Mouse (Mus musculus) R1 (cell line): Measurements from ENCODE around the gene Gkap1.
A peak's percentile ranks its signal among the peaks of the same experiment; 100 is the strongest.

Experiments
- DNase-seq: peaks from one replicate; pipeline ENCODE4 v3.0.0-alpha.2; 2018; ENCODE audit warnings: low read depth, low spot score

Gene Gkap1

DNA sequence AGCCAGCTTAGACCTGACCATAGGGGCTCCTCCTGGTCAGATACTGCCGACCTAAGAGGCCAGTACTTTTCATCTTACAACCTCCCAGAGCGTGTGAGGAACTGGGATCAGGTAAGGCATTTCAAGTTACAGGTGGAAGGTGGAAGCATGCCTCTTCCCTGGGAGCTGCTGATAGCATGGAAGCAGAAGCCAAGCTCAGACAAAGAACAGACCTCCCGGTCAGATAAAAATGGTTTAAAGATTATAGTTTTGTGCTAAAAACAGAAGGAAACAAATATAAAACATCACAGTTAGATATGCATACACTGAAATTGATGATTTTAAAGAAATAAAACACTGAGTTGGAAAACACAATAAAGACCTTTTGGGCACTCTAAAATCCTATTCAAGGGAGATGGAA is 8.6 kb downstream of the Gkap1 start:
- no peak for DNase-seq

DNA sequence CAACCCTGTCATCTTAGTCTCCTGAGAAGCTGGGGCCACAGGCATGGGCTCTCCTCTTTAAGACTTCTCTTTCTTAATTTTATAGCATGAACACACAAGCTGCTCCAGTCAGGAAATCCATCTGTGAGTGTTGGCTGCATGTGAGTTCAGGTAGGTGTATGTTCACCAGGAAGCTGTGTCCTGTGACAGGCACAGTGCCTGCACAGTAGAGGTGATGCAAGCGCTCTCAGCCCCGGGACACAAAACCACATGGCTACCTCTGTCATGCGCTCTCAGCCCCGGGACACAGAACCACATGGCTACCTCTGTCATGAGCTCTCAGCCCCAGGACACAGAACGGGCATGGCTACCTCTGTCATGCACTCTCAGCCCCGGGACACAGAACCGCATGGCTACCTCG is 12.0 kb downstream of the Gkap1 start:
- DNase-seq: no peak

DNA sequence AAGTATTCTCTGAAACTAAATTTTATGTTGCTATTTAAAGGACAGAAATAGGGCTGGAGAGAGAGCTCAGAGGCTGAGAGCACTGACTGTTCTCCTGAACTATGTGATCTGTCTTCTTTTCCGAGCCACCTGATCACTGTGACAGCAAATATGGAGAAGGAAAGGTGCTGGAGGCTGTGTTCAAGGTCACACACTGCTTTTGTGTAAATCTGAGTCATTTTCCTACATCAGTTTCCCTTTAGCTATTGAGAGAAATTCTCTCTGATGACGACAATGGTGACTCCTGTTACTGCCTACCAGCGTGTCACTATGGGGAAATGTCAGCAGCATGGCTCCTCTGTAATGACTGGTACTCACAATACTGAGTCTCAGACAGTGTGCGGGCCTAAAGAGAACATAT is 13.8 kb downstream of the Gkap1 start:
- no peak for DNase-seq

DNA sequence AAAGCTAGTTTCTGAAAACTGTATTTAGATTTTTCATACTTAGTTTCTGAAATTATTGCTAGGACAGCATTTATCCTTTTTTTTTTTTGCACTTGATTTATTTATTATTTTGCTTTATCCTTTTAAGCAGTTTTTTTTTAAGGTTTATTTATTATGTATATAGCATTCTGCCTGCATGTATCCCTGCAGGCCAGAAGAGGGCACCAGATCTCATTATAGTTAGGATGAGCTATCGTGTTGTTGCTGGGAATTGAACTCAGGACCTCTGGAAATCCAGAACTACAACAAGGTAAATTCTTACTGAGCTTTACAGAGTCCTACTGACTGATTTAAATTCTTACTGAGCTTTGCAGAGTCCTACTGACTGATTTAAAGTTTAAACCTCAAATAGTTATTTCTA is 22.2 kb downstream of the Gkap1 start:
- peak; percentile 41 for DNase-seq

DNA sequence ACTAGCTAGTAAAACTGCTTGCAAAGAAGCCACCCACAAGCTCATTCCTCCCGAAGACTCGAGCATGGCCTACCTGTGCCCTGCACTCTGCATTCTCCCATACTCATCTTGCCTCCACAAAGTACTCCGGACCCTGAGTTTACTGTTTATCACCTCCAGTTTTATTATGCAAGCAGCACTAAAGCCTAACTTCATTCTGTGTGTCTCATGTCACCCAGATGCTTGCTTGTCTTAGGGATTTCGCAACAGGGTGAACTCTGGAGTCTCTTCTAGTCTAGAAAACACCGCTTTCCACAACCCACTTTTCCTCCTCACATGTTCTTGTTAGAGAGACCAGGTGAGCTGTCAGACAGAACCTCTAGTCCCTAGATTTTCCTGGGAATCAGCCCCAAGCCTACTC is 26.5 kb downstream of the Gkap1 start:
- DNase-seq: no peak

DNA sequence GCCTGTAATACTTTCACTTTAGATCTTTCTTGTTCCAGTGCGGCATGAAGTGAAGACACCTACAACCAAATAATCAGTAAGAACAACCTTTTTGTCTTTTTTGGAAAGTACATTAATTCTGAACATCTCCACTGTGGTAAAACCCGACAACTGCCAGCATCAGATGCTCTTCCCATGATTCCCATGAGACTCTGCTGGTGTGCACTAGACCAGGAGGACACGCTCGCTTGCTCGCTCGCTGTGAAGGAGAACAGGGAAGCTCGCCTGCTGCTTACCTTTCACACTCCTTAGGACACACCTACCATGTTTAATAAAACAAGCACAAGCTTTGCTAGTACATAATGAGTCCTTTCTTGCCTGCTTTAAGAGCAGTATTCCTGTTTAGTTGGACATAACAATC is 39.0 kb downstream of the Gkap1 start:
- no peak for DNase-seq

DNA sequence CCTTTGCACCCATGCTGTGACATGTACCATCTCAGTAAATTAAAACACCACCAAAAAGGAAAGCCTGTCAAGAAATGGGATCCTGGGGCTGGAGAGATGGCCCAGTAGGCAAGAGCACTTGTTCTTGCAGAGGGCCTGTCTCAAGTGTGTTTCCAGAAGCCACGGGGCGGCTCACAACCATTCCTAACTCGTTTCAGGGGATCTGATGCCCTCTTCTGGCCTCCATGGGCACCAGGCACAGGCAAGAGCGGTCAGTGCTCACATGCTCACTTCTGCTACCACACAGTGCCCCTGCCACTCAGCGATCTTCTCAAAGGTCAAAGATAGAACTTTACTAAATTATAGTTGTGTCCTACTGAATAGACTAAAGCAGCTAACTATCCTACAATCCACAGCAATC is 42.9 kb downstream of the Gkap1 start:
- DNase-seq: peak; percentile 39

DNA sequence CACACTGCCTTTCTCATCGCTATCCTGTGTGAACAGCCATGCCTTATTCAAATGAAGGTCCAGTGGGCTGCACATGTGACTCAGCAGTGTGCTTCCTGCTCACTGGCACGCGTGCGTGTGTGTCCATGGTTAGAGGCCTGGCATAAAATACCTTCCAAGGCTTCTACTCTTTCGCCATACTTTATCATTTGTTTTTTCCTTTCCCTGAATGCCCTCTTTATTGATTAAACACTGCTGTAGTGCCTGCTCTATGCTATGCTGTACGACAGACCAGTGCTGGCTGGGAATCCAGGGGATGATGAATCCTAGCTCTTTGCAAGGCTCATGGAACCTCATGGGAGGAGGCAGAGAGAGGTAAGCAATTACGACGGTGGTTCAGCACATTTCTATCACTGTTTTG is 43.4 kb downstream of the Gkap1 start:
- DNase-seq: no peak

DNA sequence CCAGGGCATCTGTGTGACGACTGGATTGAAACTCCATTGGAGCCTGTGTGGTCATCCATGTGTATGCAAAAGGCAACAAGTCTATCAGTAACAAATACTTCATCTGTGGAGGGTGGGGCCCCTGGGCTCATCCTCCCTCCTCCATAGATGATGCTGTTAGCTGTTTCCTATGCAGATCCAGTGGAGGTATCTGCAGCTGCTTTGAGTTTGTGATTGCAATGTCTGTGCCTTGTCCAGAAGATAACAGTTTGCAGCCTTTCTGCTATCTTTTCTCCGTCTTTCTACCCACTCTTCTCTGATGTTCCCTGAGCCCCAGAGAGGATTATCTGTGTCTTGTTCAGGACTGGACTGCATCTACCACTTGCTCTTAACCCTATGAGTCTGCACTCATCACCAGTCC is 46.9 kb downstream of the Gkap1 start:
- DNase-seq: no peak

DNA sequence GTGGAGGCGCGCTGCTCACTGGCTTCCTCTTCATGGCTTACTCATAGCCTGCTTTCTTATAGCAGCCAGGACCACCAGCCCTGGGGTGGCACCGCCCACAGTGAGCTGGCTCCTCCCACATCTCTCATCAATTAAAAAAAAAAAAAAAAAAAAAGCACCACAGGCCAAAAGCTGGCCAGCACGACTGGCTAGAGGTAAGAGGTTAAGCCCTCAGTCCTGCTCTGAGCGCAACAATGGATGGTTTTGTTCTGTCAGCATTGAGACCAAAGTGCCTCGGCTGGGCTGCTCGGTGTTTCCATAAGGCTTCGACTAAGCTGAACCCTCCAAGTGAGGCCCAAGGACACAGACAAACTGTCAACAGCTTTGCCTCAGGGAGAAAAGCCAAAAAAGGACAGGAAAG is 49.8 kb downstream of the Gkap1 start:
- DNase-seq: peak; percentile 32

DNA sequence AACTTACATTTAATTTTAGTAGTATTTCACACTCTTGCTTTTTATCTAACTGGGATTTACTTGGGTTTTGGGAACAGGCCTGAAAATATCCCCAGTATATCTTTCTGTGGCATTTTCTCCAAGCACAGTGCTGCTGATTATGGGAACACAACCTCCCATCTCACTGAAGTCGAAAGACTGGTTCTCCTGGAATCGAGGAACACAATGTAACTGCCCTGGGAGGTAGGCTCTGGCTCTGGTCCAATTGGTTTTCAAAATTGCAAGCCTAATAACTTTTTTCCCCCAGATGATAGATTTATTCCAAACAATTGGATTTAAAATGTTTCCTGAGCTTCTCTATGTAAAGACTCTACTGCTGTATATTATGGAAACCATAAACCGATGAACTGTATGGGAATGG is 55.3 kb downstream of the Gkap1 start:
- no peak for DNase-seq

DNA sequence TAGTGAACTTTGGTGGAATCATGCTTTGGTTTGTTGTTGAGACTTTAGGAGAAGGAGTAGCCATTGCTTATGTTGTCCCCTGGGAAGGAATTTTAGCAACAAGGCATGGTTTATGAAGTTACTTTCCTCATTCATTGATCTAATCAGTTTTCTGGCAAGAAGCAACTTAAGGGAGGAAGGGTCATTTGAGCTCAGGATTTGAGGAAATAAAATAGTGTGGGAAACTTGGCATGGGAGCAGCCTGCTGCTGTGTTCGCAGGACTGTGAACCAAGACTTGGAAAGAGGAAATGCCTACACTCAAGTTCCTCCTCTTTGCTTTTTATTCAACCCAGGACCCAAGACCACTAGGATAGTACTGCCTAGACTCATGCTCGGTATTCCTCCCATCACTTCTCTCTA is 58.0 kb downstream of the Gkap1 start:
- DNase-seq: no peak

DNA sequence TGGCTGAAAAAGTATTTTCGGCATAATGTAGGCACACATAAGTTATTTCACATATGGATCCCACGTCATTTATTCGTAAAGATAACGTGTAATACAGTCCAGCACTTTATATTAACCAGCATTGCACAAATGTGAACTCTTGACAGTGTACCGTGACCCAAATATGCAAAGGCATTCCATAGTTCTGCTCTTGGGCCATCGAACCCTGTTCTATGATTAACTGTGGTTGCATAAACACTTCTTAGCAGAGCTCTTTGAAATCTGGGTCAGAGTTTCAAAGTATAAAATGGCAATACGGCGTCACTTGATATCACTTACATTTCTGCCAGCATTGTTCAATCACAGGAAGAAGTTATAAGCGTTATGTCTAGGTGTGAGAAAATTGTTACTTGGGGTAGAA is 59.1 kb downstream of the Gkap1 start:
- no peak for DNase-seq

DNA sequence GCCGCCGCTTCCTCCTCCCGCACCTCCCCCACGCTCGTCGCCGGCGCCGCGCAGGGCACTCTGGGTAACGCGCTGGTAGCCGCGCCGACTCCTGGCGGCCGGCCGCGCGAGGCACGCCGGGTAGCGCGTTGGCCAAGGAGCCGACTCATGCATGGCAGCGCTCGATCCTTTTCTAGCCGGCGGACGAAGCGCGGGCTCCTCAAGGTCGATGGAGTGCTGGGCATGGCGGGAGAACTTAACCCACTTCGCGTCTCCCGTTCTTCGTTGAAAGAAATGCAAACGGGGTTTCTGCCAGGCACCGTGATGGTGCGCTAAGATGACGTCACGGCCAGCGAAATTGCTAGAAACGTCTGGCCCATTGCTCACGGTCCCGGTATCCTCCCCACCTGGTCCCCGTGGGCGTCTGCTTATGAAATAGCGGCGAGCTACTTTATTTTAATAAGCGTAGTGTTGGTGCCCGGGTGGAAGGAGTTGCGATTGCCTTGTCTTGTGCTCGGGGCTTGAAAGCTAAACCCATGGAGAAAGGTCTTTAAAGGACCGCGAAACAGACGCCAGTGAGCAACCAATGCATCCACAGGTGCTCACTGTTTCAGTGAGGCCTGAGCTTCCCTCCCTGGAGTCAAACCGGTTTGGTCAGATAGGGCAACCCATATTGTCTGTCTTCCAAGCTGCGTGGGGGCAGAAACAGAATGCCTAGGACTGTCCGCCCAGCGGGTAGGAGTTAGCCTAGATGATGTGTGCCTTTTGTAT is 59.7 kb downstream of the Gkap1 start, which contains the start of gene Ubqln1:
TSS of gene Ubqln1 (minus strand) at position 62 of the 750 bp plus-strand sequence.
- peak; percentile 83 for DNase-seq

DNA sequence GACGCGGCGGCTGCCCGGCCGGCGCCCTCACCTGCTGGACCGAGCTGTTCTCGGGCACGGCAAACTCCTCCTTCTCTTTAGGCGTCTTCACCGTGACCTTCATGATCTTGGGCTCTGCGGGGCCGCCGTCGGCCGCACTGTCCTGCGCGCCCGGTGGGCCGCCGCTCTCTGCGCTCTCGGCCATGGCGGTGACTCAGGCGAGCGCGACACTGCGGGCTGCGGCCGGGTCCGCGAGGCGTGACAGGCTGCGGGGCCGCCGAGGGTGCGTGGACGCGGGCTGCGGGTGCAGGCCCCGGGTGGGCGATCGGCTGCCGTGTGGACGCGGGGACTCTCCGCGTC is 60.3 kb downstream of the Gkap1 start:
- DNase-seq: peak; percentile 17

DNA sequence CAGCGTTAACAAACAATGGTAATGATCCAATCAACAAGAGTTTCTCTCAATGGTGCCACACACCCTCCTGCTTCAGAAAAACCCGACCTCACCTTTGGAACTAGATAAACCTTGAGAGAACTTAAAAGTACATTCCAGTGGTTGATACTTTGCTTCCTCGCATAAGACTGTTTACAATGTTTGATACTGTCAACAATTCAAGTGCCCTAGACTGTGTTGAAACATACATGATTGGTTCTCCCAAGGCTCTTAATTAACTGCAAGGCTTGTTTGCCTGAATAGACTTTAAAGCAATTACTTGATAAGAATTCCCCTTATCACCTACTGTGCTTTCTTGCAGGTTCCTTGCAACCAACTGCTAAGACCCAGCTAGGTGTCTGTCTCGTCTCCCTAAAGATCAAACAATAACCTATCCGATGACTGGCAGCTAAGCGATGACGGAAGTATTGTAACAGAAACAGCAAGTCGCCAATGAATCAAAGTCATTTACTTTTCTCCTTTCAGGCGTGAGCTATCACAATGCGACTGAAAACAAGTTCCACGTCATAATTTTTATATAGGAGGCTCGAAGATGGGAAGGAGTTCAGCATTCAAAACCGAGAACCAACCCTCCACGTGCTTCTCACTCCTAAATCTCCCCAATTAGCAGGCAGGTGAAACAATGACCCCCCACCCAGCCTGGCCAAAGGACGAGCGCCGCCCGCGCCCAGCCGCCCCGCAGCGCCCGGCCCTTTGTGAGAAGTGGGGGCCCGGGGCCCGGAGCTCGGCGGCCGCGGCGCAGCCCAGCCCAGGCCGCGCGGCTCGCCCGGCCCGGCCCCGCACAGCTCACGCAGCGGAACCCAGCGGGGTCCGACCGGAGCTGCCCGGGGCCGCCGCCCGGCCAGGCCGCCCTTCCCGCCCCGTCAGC is 60.9 kb downstream of the Gkap1 start:
- peak; percentile 60 for DNase-seq

DNA sequence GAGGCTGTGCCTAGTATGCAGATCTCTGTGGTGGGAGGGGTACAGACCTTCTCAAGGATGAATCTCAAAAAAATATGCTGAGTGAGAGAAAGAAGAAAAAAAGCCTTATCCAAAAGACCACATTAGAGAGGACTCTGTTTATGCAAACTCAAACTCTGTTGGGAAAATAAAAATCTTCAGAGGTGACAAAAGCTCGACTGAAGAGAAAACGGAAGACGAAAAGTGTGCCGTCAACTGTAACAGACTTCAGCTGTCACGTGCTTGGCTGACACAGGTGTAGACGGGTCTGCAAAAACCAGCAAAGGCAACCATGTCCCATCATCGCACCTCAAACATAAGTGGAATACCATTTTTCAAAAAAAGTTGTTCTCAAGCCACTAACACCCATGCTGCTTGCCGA is 61.7 kb downstream of the Gkap1 start:
- no peak for DNase-seq

DNA sequence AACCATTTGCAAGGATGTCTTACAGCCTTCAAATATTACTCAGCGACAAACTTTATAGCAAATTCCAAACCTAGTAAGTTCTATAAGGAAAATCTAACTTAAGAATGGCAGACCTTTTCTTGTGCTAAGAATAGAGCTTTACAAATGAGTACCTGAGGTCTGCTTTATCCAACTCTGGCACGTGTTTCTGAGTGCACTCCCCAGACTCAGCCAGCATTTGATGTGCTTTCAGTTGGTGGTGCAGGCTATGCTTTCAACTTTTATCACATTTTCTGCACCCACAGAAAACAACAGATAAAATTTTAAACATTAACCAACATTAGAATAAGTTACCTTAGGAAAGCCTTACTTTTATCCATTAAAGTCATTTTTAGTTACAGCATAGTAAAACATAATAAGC is 63.0 kb downstream of the Gkap1 start:
- no peak for DNase-seq

DNA sequence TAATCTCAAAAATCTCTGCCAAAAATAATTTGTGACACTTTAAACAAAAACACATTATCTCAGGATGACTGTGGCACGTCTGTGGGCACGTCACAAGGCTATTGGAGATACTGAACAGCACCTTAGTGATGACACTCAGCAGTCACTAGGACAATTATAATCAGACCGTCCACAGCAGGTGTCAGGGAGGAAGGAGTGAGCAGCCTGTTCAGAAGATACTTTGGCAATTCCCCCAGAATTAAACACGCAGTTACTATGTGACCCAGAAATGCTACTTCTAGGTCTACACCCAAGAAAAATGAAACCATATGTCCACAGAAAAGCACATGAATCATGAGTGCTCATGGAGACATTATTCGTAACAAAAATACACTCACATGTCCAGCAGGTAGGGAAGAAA is 65.1 kb downstream of the Gkap1 start:
- DNase-seq: no peak

DNA sequence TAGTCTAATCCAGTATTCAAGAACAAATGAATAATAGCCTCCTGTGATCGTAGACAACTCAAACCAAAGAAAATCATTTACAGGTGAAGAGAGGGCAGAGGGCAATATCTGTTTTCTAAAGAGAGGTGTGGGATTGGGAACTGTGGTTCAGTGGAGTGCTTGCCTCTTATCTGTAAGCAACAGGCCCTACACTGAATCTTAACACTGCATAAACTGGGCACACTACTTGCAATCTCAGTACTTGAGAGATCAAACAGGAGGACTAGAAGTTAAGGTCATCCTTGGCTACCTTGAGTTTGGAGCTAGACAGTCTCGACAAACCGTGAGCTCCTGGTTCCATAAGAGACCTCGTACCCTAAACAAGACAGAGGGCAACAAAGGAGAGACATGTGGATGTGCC is 69.4 kb downstream of the Gkap1 start:
- DNase-seq: no peak

DNA sequence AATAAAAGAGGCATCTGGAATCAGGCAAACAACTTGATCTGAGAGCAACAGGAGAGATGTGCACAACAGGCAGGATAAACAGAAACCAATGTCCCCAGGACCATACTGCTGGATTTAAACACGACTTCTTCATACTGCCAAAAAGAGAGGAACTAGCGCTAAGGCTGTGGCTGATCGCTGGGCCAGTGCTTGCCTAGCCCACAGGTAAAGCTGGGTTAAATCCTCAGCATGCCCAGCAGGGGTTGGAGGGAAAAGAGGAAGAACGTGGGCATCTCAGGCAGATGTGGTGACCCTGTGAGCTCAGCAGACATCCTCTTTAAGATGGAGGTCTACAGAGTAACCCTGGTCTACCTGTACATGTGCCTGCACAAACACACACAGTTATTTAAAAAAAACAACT is 70.5 kb downstream of the Gkap1 start:
- DNase-seq: no peak

DNA sequence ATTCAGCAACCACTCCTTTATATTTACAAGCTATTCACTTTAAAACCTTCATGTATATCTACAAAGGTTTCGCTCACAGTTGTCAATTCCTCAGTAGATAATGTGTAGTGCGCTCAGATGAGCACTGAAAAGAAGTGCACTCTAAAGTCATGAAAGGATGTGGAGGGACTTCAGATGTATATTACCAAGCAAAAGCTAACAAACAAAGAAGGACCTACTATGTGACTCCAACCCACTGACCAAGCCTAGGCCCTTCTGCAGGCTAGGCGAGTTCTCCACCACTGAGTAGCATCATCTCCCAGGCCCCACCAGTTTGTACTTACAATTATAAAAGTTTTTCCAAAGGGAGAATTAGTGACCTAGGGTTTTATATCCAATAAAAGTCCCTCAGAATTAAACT is 71.3 kb downstream of the Gkap1 start:
- no peak for DNase-seq

DNA sequence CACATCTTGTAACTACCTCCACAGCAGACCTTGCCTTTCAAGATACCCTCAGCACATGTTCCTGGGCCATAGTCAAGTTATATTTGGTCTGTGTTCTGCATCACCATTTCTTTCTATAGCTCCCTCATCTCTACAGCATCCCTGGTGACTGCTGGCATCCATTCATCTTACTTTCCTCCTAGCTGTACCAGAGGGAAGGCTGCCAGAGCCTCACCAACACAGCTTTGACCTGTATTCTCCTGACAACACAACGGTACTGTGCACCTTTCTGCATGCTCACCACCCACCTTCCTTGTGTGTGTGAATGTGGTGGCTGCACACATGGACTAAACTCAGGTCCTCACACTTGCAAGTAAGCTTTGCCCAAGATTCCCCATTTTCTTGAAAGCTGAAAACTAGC is 72.6 kb downstream of the Gkap1 start:
- no peak for DNase-seq
